Mouse (Mus musculus): ENCODE measurements at regions not wholly inside any gene's neighbourhood (a gene's known extent, or its start where the extent isn't known, plus 50 kb on each side); places are given as distances from the start of the nearest gene placed in this dataset.

DNA sequence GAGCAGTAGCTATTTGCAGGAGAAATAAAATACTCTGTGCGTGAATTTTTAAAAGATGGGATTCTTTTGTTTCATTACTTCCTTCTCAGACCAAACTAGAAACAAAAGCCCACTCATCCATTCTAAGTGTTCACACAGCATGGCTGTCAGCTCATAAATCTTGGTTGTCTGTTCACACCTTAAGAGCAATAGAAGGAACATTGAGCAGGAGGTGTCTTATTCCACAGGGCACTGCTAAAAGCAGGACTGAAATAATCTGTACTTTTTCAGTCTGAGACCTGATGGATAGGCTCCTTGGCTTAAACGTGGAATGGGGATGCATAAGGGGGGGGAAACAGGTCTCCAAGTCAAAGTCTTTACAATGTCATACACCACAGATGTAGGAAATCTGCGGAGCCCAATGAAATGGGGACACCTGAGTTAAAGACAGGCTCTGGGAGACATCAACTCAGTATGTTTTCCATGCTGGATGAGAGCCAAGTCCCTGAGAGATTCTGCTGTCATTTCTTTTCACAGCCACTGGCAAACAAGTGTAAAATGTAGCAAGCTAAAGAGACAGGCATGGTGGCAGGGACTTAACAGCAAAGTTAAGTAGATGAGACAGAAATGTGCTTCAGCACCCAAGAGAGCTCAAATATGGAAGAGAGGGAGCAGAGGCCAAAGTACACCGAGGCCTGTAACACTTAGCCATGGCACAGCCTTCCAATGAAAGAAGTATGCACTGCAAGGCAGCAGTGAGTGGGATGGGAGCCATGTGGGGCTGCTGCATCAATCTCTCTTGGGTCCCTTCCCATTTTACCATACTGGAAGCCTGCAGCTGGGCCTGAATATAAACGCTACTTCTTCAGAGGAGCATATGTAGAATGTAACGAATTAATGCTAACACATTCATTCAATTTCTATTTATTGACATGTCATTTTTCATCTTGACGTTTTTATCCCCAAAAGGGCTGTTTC, 2492.0 kb upstream of the Gm7489 start:
- DNase-seq (ENCODE audit: inconsistent ontology term) = no peak

DNA sequence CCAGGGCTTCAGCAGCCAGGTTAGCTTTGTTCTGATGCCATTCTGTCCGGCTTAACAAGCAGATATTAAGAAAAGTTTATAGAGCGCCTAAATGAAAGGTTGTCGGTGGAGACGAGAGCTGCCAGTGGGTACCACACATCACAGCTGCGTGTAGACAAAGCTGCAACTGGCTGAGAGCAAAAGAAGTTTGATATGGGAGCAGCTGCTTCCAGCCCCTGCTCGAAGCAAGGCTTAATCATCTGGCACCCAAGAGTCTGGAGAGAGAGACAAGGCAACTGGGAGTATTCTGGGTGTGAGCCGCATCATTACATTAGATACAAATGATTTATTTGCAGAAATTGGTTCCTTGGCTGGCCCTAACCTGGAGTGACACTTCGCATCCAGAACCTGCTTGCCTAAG, 2488.7 kb upstream of the Gm7489 start:
- DNase-seq (ENCODE audit: inconsistent ontology term) = no peak

DNA sequence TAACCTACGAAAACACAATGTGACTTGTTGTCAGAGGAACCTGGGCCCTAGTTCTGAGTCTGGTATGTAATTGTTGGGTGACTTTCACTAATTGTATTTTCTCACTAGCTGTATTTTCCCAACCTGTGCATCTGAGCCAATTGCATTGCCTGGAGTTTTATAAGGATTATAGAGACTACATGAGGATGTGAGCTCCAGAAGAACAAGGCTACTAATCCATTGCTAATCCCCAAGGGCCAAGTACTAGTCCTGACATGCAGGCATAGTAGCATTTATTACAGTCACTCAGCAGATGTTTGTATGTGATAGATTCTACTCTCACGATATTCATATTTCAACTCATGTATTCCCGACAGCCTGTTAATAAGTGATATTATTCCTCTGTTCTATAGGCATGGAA, 2481.1 kb upstream of the Gm7489 start:
- no peak for DNase-seq (ENCODE audit: inconsistent ontology term)

DNA sequence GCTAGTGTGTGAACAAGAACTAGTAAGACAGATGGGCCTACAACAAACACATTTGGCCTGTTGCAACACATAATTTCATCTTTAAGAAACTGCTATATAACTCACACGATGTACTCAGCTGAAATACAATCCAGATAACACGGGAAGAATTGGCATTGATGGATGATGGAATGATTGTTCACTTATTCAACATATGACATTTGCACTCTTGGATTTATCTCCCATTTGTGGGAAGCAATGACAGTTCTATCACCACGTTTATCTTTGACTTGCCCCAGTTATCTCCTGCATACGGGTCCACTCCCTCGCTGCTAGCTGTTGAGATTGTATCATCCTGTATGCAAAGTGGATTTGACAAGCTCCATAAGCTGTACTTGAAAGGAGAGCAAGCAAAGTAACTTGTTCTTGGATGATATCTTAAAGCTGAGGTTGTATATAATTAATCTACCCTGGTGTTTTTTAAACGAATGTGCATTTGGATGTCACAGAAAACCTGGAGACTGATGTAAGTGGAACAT, 2474.9 kb upstream of the Gm7489 start:
- DNase-seq (ENCODE audit: inconsistent ontology term) = no peak

DNA sequence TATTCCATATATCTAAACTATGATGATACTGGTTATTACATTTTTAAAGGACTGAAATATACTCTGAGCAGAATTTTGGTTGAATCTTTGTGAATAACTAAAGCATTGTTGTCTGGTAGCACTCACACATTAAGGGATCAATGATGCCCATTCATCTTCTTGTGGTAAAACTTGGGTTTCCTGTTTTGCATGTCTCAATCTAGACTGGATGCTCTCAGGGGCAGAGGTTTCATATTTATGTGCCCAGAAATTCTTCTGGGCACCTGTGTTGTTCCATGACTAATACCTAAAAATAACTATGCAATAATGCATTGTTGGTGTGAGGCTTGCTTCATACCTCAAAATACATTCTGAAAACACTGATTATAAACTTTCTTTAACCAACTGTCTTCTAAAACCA, 2472.7 kb upstream of the Gm7489 start:
- peak; percentile 27 for DNase-seq (ENCODE audit: inconsistent ontology term)

DNA sequence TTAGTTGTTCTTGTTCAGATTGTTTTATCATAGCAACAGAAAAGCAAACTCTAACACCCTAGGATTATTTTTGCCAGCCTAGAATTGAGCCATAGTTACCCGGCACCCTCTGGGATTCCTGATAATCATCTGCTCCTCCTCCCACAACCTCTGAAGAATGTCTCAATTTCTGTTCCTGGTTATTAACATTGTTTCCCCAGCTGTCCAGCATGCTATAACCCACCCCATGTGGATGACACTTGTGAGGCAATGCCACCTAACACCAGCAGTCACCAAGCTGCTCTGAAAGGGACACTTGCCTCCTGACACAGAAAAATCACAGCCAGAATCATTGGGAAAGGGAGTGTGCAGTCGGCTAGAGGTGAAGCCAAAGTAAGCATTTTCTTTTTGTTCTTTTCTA, 2442.1 kb upstream of the Gm7489 start:
- DNase-seq (ENCODE audit: inconsistent ontology term) = no peak

DNA sequence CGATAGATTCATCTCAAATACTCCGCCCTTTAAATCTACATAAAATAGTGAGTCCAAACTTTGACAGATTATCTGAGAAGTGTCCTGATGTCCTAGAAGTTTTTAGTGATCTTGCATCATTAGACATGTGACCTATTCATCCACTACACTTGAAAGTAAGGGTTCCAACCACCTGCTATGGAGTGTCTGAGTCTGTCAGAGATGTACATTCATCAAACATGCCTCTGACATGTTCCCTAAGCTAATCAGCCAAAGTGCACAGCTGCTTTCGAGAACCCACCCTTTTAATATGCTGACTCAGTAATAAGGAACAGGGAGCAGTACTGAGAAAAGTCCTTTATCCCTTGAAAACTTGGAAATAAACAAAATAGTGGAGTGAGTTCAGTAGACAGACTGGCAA, 2414.8 kb upstream of the Gm7489 start:
- DNase-seq (ENCODE audit: inconsistent ontology term) = no peak

DNA sequence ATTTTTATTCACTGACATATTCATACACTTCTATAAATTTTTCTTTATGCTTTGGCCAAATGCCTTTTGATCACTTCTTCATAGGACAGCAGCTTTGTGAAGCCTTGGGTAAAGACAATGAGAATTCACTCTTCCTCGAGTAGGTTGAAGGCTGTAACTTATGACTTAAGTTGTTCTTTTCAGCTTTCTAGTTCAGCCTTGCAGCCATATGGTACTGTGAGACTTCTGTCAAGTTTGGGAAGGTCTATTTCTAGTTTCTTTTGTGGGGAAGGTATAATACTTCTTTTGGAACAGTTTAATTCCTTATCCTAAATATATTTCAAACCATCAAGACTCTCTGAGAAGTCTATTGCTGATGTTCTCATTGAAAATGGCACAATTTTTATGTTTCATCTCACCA, 2413.6 kb upstream of the Gm7489 start:
- DNase-seq (ENCODE audit: inconsistent ontology term) = no peak

DNA sequence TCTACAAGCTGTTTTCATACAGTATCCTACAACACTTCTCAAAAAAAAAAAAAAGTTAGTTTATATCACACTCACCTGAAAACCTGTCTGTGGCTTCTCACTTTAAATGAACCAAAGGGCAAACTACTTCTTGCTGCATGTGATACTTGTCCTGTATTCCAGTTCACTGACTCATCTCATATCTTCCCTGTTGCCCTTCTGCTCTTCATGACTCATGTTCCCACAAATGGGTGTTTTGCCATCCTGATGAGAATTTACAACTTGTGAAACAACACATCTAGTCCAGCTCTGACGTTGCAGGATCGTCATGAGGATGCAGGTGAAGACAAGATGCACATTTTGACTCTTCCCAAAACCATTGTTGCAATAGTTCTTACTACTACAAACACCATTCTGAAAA, 2412.7 kb upstream of the Gm7489 start:
- DNase-seq (ENCODE audit: inconsistent ontology term) = peak; percentile 15

DNA sequence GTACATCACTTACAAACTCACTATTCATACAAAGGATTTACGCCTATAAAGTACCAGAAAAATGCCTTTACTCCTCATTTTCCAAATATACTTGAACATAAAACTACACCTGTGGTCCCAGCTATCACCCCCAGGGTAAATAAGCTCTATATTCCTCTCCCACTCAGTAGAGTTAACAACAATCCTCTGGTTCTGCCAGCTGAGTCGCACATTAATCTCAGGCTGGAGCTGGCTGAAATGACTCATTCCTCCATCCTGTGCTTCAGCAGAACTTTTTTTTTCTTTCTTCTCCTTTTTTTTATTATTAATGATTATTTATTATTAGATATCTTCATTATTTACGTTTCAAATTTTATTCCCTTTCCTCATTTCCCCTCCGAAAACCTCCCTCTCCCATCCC, 2402.8 kb upstream of the Gm7489 start:
- DNase-seq (ENCODE audit: inconsistent ontology term) = no peak

DNA sequence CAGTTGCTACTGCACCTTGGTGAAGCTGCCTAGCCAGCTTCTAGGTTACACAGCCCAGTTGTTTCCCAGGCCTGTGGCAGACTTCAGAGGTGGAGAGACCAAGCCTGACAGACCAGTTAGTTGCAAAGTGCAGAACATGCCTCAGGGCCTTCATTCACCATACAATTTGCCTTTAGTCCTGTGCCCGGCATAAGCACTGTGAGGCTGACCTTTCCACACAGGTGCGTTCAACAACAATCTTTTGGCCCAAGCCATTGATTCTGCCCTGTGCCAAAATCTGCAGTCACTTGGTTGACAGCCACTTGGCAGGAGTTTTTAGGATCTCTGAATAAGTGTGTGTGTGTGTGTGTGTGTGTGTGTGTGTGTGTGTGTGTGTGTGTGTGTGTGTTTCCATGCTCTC, 2400.5 kb upstream of the Gm7489 start:
- DNase-seq (ENCODE audit: inconsistent ontology term) = no peak

DNA sequence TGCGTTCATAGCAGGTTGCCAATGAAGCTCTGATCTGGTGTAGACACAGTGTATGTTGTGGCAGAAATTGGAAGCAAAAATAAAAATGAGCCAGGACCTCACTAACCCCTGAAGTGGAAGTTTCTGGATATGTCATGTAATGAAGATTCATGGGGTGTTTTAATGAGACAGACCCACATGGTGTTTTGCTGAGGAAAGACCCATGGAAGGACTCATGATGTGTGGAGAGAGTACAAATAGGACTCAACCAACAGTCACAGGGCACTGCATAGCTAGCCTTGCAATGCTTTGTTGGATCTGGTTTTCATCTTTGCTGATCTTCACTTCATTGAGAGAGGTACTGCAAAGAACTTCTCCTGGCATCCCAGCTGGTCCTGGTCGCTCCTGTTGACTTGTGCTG, 2399.2 kb upstream of the Gm7489 start:
- no peak for DNase-seq (ENCODE audit: inconsistent ontology term)

DNA sequence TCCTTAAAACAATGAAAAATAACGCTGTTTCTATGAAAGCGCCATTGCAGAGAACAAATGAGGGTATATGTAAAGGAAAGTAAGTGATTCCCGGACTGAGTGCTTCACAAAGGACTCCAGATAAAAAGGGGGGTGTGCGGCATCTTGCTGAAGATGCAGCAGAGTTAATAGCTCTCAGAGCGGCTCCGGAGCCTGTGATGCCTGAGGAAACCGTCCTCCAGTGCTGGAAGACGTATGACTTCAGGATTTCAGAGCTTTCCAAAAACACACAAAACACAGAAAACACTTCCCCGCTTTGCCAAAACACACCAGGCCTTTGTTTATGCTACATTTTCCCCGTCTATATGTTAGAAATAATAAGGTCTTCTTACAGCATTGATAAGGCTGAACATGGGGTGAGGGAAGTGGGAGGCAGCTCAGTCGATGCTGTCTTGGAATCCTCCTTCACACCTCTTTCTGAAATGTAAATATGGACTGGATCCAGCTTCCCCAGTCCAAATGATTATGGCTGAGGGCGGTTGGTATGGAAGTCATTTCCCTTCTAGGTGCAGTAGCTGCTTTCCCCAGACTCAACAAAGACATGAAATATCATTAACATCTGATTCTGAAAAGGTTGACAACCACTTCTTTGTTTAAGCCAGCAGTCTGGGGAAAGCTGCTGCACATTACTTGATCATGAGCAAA, 2382.5 kb upstream of the Gm7489 start:
- DNase-seq (ENCODE audit: inconsistent ontology term) = no peak

DNA sequence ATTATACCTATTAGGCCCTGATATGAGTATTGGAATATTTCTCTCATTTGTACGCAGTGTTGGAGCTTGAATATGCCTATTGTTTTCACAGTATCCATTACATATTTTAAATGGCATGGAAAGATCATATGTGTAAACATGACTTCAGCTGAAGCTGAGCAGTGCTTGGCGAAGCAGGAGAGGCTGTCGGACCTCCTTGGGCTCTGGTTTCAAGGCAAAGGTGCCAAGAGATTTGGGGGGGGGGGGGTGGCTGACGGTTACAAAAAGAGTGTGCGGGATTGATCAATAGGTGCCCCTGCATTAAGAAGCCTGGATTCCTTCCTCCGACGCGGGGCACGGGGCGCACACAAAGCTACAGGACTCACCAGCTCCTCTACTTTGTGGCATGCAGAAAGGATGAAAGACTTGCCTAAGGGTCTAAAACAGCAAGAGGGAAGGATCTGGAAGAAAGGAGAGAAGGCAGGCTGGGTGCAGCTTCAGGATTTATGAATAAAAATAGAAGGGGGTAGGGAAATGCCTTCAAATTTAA, 2381.9 kb upstream of the Gm7489 start:
- no peak for DNase-seq (ENCODE audit: inconsistent ontology term)

DNA sequence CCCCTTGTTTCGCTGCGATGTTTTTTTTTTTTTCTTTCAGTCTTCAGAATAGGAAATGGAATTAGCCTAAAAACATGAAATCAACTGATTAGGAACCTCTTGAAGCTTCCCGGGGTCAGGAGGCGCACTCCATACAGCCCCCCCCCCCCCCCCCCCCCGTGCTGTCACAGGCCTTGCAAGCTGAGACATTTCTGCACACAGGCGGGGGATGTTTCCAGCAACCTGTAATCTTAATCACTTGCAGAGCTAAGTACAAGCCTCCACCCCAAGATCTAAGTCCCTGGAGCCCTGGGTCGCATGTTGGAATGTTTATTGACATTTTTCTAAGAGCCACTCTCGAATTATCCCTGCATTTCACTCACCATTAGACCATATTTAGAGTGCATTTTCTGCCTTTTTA, 2381.4 kb upstream of the Gm7489 start:
- no peak for DNase-seq (ENCODE audit: inconsistent ontology term)

DNA sequence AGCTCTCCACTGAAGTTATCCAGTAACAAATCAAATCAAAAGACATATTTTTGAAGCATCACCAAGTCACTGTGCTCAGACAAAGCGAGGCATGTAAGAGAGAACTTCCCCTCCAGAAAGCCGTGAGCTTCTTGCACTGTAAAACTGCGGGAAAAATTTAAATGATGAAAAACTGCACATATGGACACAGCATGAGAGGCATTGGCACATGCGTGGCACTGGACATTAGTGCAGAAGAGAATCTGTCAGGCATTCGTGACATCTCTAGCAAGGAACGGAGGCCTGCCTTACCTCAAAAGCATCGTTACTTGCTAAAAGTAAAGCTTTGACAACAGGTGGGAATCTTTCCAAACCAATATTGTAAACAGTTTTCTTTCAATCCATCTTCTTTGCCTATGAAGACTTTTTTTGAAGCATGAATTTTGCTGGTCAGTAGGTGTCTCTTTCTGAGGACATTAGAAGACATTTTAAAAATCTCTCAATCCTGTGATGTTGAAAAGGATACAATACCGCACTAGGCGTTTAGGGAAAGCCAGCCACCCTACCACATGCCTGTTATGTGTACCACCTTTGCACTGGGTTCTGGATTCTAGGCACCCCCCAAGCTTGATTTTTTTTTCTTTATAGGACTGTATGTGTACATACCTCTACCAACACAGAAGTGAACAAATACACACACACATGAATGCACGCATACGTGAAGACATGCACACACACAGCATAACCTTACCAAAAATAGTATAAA, 2380.5 kb upstream of the Gm7489 start:
- no peak for DNase-seq (ENCODE audit: inconsistent ontology term)

DNA sequence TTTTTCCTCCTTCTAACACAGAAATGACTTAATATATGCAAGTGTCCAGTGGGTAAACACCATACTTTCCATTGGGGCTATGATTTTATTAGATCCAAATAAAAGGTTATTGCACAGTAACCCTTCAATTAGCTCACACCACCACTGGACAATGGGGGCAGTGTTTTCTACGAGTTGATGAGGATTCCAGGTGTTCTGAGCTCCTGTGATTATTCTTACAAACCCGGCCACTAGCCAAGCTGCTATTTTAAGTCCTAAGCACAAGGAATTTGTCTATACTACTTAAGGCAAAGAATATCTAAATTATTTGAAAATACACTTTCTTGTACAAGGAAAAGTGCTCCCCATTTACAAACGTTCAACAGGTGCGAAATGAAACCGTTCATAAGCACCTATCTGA, 2379.9 kb upstream of the Gm7489 start:
- no peak for DNase-seq (ENCODE audit: inconsistent ontology term)

DNA sequence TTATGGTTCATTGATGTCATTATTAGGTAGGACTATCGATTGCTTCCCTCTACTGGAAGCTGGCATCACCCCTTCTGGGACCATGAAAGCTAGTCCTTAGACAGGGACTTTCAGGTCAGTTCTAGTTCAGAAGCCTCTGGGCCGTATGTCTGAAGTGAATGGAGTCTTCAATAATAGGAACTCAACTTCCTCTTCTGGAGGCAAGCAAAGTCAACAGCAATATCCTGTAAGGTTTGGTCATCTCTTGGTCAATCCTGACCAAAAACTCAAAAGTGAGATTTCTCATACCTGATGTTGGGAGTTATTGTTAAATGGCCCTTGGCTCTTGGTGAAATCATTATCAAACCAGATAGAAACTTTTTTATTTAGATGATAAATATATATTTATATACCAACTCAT, 2377.6 kb upstream of the Gm7489 start:
- DNase-seq (ENCODE audit: inconsistent ontology term) = no peak

DNA sequence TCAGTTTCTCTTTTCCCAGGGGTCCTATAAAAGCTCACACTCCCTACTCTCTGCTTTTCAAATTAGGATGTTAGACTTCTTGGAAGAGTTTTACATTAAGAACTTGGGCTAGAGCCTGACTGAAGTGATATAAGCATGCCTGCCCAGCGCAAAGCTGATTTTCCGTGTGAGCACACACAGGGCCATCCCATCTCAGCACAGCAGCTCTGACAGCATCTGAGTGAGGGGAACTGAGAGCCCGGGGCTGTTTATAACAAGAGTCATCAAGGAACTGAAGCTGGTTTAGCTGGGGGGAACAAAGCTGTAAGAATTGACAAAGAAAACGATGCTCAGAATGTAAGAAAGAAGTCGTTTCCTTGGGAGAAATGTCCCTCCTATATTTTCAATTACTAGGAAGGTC, 2373.4 kb upstream of the Gm7489 start:
- DNase-seq (ENCODE audit: inconsistent ontology term) = no peak

DNA sequence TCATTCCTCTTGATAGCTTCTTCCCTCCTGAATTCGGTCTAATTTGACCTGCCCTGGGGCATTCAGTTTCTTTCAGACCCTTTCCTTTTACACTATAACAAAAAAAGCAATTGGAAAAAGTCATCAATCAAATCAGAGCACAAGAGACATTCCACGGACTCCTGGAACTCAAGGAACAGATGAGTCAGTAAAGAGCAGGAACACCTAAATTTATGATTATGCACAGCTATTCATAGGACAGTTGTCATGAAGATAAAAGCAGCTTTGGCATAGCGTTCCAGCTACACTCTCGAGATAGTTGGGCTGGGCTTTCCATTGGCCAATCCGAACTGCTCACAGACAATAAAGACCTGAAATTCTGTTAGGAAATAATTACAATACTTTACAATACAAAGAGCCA, 2348.4 kb upstream of the Gm7489 start:
- DNase-seq (ENCODE audit: inconsistent ontology term) = no peak

DNA sequence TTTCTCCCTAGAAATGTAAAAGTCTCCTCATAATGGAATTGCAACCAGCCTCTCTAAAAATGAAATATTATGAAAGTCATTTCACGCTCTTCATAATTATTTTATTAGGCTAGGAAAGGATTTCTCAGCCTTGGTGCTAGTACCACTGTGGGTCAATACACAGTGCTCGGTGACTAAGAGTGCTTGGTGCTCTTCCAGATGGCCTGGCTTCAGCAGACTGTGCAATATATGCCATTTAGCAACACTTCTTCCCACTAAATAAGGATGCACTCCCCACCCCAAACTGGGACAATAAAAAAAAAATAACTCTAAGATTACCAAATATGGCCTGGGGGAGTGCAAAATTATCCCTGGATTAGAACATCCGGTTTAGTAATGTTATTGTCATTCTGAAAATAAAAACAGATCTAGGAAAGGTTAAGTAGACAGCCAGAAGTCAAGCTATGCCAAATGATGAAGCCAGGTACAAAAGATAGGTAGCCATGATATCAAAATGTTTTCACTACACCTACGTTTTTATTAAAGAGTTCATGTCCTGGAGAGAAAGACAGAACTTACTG, 2333.4 kb upstream of the Gm7489 start:
- no peak for DNase-seq (ENCODE audit: inconsistent ontology term)

DNA sequence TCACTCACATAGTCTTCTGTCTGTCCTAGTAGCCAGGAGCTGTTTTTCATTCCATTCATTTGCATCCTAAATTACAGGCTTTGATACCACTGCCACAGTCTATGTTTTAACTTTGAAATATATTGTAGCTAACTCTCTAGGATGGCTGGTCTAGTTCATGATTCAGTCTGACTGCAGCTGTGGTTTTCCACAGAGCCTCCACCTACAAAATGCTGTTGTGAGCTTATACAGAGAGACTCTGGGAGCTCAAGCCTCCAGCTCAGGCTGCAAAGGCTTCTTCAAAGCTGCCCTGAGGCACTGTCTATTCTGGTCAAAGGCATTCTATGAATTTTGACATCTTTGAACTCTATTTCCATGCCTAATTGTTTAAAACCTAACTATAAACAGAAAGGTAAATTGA, 2326.5 kb upstream of the Gm7489 start:
- peak; percentile 1 for DNase-seq (ENCODE audit: inconsistent ontology term)

Data from Muller cell, postnatal 12 days (primary cell).